Mouse (Mus musculus) testis, adult 2 months (tissue): ENCODE data around the gene Capza1.
"Not testable (repeated sequence)": the region's sequence is repeated elsewhere in the genome, so short reads cannot be mapped to it uniquely, and the experiment has no call there.

Source experiments
- CTCF ChIP-seq: fragments of 200-500 bp; IDR thresholded peaks from 2 replicates; pipeline ENCODE4 v1.5.1; 2012; ENCODE audit warnings: low read depth, mild to moderate bottlenecking, inconsistent platforms, low read length, moderate library complexity; ENCODE audit not compliant: control insufficient read depth, insufficient read depth, insufficient replicate concordance
- POLR2A ChIP-seq: fragments of 200-500 bp; IDR thresholded peaks from 2 replicates; pipeline ENCODE4 v1.6.1; 2012; ENCODE audit warnings: low read depth, mild to moderate bottlenecking, inconsistent platforms, low read length, moderate library complexity; ENCODE audit not compliant: control insufficient read depth

GRCm38 (mm10) chr3:104866674-104867073 lies 2.4 kb upstream of the Capza1 start:
- not testable (repeated sequence) for TF ChIP-seq CTCF, POLR2A
